Mouse (Mus musculus): ENCODE data around the gene Gm17332.
"Not testable (repeated sequence)": the region's sequence is repeated elsewhere in the genome, so short reads cannot be mapped to it uniquely, and the experiment has no call there.

DNA sequence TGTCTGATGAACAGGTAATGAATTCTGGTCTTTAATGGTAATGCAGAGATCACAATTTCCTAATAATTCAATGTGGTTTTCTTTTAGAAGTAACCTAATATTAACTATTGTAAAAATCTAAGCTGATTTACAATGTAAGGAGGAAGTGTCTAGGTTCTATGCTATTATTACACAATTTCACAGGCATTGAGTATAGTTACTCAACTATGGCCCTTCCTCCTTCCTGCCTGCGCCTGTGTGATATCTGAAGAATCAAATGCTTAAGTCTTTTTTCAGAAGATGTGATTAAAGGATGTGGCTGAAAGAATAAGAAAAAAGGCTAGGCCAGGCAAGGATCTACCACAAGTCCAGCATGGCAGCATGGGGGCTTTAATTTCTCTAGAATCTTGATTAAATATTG, 47.4 kb downstream of the Gm17332 start:
- not testable (repeated sequence) for TF ChIP-seq CTCF (IDR thresholded peaks at IDR 0.05; ENCODE audit: control insufficient read depth, insufficient read depth, insufficient read length); USF1 (IDR thresholded peaks at IDR 0.05; ENCODE audit: low read depth); MAX (IDR thresholded peaks at IDR 0.05); MYOD1 (IDR thresholded peaks at IDR 0.05; ENCODE audit: control insufficient read depth, insufficient read length, low read depth); MYOG (IDR thresholded peaks at IDR 0.05; ENCODE audit: control insufficient read depth, extremely low read depth, insufficient read length); FOSL1 (IDR thresholded peaks at IDR 0.05; ENCODE audit: insufficient read depth, low read length, poor library complexity, severe bottlenecking)

Measured in C2C12 (cell line).